Mouse (Mus musculus): ENCODE measurements around the gene Gapdhs. TPM values are rescaled to one million over a fixed set of nuclear protein-coding genes. Genes with fewer than 3 reads are reported as not detected.
"Not testable (repeated sequence)": the region's sequence is repeated elsewhere in the genome, so short reads cannot be mapped to it uniquely, and the experiment has no call there.

The Gapdhs gene
- 1.1 and 1.7 TPM in 2 replicates for polyA plus RNA-seq (2015; fragmentation: Nextera tagmentation; extraction: Ambion mirVana)

GRCm38 (mm10) chr7:30743617-30744016 lies at the start of gene Gapdhs:
Gapdhs (minus strand) TSS chr7:30743681.
- not testable (repeated sequence) for H3K4me3 ChIP-seq (ENCODE audit: low read depth, low read length); H3K4me1 ChIP-seq (ENCODE audit: control insufficient read depth, insufficient read depth, low read length); H3K4me2 ChIP-seq (ENCODE audit: low read length); H3K27ac ChIP-seq (ENCODE audit: low read length); H3K9ac ChIP-seq (ENCODE audit: low read depth, low read length); H3K9me3 ChIP-seq (replicated peaks; ENCODE audit: control insufficient read depth, low read length, poor library complexity, severe bottlenecking); H3K27me3 ChIP-seq (ENCODE audit: control insufficient read depth, insufficient read depth, low read depth, low read length); H3K36me3 ChIP-seq (ENCODE audit: control insufficient read depth, insufficient read depth, low read length); ATAC-seq
- no CpG with 5 or more reads among the region's 4 CpGs for WGBS

- no peak for ATAC-seq
- H3K27ac ChIP-seq (ENCODE audit: low read length): no peak overlapping the region
Observed at GRCm38 (mm10) chr7:30791921-30792320, 48.4 kb upstream of the Gapdhs start.

GRCm38 (mm10) chr7:30790141-30790540 lies 46.7 kb upstream of the Gapdhs start:
- H3K4me3 ChIP-seq (ENCODE audit: low read depth, low read length): no peak overlapping the region
- ATAC-seq: no peak
- no peaks in the 10 kb centered on the region for H3K36me3 ChIP-seq (ENCODE audit: control insufficient read depth, insufficient read depth, low read length)

More at GRCm38 (mm10) chr7:30791921-30792320, 48.4 kb upstream of the Gapdhs start:
- no peaks in the 10 kb centered on the region for H3K36me3 ChIP-seq (ENCODE audit: control insufficient read depth, insufficient read depth, low read length)
- H3K4me1 ChIP-seq (ENCODE audit: control insufficient read depth, insufficient read depth, low read length): no peaks in the 10 kb centered on the region
- H3K27me3 ChIP-seq (ENCODE audit: control insufficient read depth, insufficient read depth, low read depth, low read length): no peaks in the 10 kb centered on the region
- WGBS: 28% methylated on average over 9 of the region's 9 CpGs
- H3K4me2 ChIP-seq (ENCODE audit: low read length): no peak overlapping the region
- no peak overlapping the region for H3K4me3 ChIP-seq (ENCODE audit: low read depth, low read length)
- no peak overlapping the region for H3K9ac ChIP-seq (ENCODE audit: low read depth, low read length)
- no peaks in the 10 kb centered on the region for H3K9me3 ChIP-seq (replicated peaks; ENCODE audit: control insufficient read depth, low read length, poor library complexity, severe bottlenecking)

DNA sequence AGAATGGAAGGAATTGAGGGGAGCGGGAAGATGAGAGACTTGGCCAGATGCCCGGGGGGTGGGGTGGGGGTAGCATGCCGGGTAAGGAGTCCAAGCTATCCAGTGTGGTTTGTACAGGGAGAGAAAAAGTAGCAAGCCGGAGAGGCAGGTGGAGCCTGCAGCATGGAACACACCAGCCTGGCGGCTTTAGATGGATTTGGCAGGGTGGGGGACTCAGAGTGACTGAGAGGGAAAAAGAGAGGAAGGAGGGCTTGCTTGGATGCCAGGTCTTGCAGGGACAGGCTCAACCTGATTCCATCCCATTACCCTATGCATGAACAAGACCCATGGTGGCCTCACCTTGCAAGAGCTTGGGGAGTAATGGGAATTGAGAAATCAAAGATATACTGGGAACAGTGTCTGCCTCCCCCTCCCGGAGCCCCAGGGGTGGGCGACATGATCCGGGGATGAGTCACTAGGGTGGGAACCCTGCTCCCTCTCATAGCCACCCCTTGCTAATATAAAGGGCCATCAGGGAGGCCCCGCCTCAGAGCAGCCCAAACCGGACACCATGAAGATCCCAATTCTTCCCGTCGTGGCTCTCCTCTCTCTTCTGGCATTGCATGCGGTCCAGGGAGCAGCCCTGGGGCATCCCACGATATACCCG lies 44.0 kb upstream of the Gapdhs start, which contains the start of gene Krtdap:
Krtdap (plus strand) TSS at position 520 of the 646 bp plus-strand sequence.
- no peak for ATAC-seq
- H3K4me3 ChIP-seq (ENCODE audit: low read depth, low read length): no peak within 1 kb of the TSS
- H3K9me3 ChIP-seq (replicated peaks; ENCODE audit: control insufficient read depth, low read length, poor library complexity, severe bottlenecking): no peaks in the 10 kb centered on the region
- no peak within 1 kb of the TSS for H3K9ac ChIP-seq (ENCODE audit: low read depth, low read length)
- H3K4me1 ChIP-seq (ENCODE audit: control insufficient read depth, insufficient read depth, low read length): no peaks in the 10 kb centered on the region
- WGBS: 47% methylated on average over 15 of the region's 15 CpGs
- no peaks in the 10 kb centered on the region for H3K27me3 ChIP-seq (ENCODE audit: control insufficient read depth, insufficient read depth, low read depth, low read length)
- no peaks in the 10 kb centered on the region for H3K36me3 ChIP-seq (ENCODE audit: control insufficient read depth, insufficient read depth, low read length)
- H3K27ac ChIP-seq (ENCODE audit: low read length): no peak within 1 kb of the TSS
- H3K4me2 ChIP-seq (ENCODE audit: low read length): no peak within 1 kb of the TSS

More at GRCm38 (mm10) chr7:30790141-30790540, 46.7 kb upstream of the Gapdhs start:
- Histone ChIP-seq H3K9ac (ENCODE audit: low read depth, low read length) (no peak overlapping the region), H3K27ac (ENCODE audit: low read length) (no peak overlapping the region), H3K4me2 (ENCODE audit: low read length) (no peak overlapping the region), H3K4me1 (ENCODE audit: control insufficient read depth, insufficient read depth, low read length) (no peaks in the 10 kb centered on the region), H3K27me3 (ENCODE audit: control insufficient read depth, insufficient read depth, low read depth, low read length) (no peaks in the 10 kb centered on the region), H3K9me3 (replicated peaks; ENCODE audit: control insufficient read depth, low read length, poor library complexity, severe bottlenecking) (no peaks in the 10 kb centered on the region)
- 76% methylated on average over 10 of the region's 10 CpGs for WGBS

DNA sequence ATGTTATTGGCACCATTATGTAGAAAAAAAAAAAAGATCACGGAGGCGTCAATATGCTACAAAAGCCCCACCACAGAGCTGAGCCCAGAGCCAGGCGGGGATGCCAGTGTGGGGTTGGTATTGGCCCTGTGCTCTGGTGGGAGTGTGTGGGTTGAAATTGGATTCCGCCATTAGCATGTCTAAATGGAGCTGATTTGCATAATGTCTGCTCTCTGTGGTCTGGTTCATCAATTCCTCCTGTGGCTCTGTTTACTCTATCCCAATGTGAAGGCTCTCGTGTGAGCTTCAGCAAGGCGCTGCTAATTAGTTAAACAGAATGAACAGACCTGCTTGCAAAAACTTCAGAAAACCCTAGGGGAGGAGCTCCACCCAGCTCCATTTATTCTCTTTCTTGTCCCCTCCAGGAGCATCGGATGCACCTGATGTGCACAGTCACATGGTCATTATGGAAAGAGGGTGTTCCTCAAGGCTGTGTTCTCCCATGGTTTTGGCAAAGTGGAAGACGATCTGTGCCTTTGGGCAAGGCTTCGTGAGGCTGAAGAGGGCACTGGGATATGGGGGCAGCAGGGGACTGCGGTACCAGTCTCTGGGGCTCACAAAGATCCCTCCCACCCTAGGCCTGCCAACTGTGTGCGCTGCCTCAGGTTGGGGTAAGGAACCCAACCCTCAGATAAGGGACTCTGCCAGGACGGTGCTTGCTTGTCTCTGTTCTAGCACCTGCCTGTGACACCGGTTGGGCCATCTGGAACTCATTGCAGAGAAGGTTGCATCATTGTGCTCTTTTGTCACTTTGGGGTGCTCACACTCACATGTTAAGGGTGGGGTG lies 42.5 kb upstream of the Gapdhs start:
- Histone ChIP-seq H3K27me3 (ENCODE audit: control insufficient read depth, insufficient read depth, low read depth, low read length) (no peaks in the 10 kb centered on the region), H3K36me3 (ENCODE audit: control insufficient read depth, insufficient read depth, low read length) (no peaks in the 10 kb centered on the region), H3K9ac (ENCODE audit: low read depth, low read length) (no peak overlapping the region), H3K27ac (ENCODE audit: low read length) (no peak overlapping the region), H3K9me3 (replicated peaks; ENCODE audit: control insufficient read depth, low read length, poor library complexity, severe bottlenecking) (no peaks in the 10 kb centered on the region), H3K4me2 (ENCODE audit: low read length) (no peak overlapping the region), H3K4me1 (ENCODE audit: control insufficient read depth, insufficient read depth, low read length) (no peaks in the 10 kb centered on the region), H3K4me3 (ENCODE audit: low read depth, low read length) (no peak overlapping the region)
- 69% methylated on average over 13 of the region's 13 CpGs for WGBS
- peak; percentile 70; the same call in 1 of the 2 replicates for ATAC-seq

DNA sequence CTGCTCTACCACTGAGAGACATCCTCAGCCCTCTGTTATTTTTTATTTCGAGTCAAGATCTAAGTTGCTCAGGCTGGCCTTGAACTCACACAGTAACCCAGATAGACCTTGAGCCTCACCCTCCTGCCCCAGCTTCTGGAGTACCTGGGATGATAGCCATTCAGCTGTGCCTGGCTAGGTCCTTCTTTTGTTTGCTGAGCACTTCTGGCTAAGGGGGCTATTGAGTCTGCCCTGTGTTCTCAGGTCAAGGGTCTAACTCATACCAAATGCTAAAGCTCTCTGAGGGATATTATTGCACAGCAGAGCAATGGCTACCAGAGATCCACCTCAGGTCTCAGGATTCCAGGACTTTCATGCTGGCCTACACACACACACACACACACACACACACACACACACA lies 41.7 kb upstream of the Gapdhs start:
- Histone ChIP-seq H3K9me3 (replicated peaks; ENCODE audit: control insufficient read depth, low read length, poor library complexity, severe bottlenecking) (no peaks in the 10 kb centered on the region), H3K9ac (ENCODE audit: low read depth, low read length) (no peak overlapping the region), H3K27me3 (ENCODE audit: control insufficient read depth, insufficient read depth, low read depth, low read length) (no peaks in the 10 kb centered on the region), H3K4me3 (ENCODE audit: low read depth, low read length) (no peak overlapping the region), H3K36me3 (ENCODE audit: control insufficient read depth, insufficient read depth, low read length) (no peaks in the 10 kb centered on the region), H3K4me2 (ENCODE audit: low read length) (no peak overlapping the region), H3K27ac (ENCODE audit: low read length) (no peak overlapping the region), H3K4me1 (ENCODE audit: control insufficient read depth, insufficient read depth, low read length) (no peaks in the 10 kb centered on the region)
- ATAC-seq: no peak
- WGBS: 63% methylated on average over 1 of the region's 1 CpGs

- no peak overlapping the region for H3K4me3 ChIP-seq (ENCODE audit: low read depth, low read length)
- no peaks in the 10 kb centered on the region for H3K4me1 ChIP-seq (ENCODE audit: control insufficient read depth, insufficient read depth, low read length)
- H3K4me2 ChIP-seq (ENCODE audit: low read length): no peak overlapping the region
- H3K27me3 ChIP-seq (ENCODE audit: control insufficient read depth, insufficient read depth, low read depth, low read length): no peaks in the 10 kb centered on the region
- H3K27ac ChIP-seq (ENCODE audit: low read length): no peak overlapping the region
- no peaks in the 10 kb centered on the region for H3K36me3 ChIP-seq (ENCODE audit: control insufficient read depth, insufficient read depth, low read length)
- H3K9ac ChIP-seq (ENCODE audit: low read depth, low read length): no peak overlapping the region
- WGBS: 83% methylated on average over 3 of the region's 3 CpGs
- ATAC-seq: no peak
- no peaks in the 10 kb centered on the region for H3K9me3 ChIP-seq (replicated peaks; ENCODE audit: control insufficient read depth, low read length, poor library complexity, severe bottlenecking)
Observed at GRCm38 (mm10) chr7:30782658-30783057, 39.2 kb upstream of the Gapdhs start.

GRCm38 (mm10) chr7:30781792-30782191 lies 38.3 kb upstream of the Gapdhs start:
- Histone ChIP-seq H3K4me2 (ENCODE audit: low read length) (no peak overlapping the region), H3K27me3 (ENCODE audit: control insufficient read depth, insufficient read depth, low read depth, low read length) (no peaks in the 10 kb centered on the region), H3K27ac (ENCODE audit: low read length) (no peak overlapping the region), H3K9me3 (replicated peaks; ENCODE audit: control insufficient read depth, low read length, poor library complexity, severe bottlenecking) (no peaks in the 10 kb centered on the region), H3K4me3 (ENCODE audit: low read depth, low read length) (no peak overlapping the region), H3K4me1 (ENCODE audit: control insufficient read depth, insufficient read depth, low read length) (no peaks in the 10 kb centered on the region), H3K9ac (ENCODE audit: low read depth, low read length) (no peak overlapping the region), H3K36me3 (ENCODE audit: control insufficient read depth, insufficient read depth, low read length) (no peaks in the 10 kb centered on the region)
- no peak for ATAC-seq
- 79% methylated on average over 4 of the region's 4 CpGs for WGBS

DNA sequence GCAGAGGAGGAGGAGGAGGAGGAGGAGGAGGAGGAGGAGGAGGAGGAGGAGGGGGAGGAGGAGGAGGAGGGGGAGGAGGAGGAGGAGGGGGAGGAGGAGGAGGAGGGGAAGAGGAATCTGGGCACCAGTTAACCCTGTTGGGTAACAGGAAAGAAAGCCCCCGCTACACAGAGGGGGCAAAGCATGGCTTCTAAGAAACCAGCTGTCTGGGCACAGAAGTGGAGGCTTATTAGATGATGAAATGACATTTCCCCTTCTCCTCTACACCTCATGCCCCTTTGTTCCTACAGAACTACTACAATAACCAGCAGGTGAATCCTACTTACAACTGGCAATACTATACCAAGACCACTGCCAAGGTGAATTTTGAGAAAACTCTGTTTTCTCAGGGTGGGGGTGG lies 34.4 kb upstream of the Gapdhs start:
- Histone ChIP-seq H3K36me3 (ENCODE audit: control insufficient read depth, insufficient read depth, low read length) (no peaks in the 10 kb centered on the region), H3K27me3 (ENCODE audit: control insufficient read depth, insufficient read depth, low read depth, low read length) (no peaks in the 10 kb centered on the region), H3K4me2 (ENCODE audit: low read length) (no peak overlapping the region), H3K9me3 (replicated peaks; ENCODE audit: control insufficient read depth, low read length, poor library complexity, severe bottlenecking) (no peaks in the 10 kb centered on the region), H3K4me1 (ENCODE audit: control insufficient read depth, insufficient read depth, low read length) (no peaks in the 10 kb centered on the region), H3K27ac (ENCODE audit: low read length) (no peak overlapping the region), H3K4me3 (ENCODE audit: low read depth, low read length) (no peak overlapping the region), H3K9ac (ENCODE audit: low read depth, low read length) (no peak overlapping the region)
- ATAC-seq: no peak
- 58% methylated on average over 1 of the region's 1 CpGs for WGBS

Data from midbrain, embryonic 16.5 days (tissue).